16 mouse cellular contexts compared by ENCODE assay signal in genomic region chr5:67312522-67312851, GRCm38 (mm10).
"Had no signal": no experiment of that assay in that cellular context is flagged by ENCODE, and none has a peak within 500 bp of the region (broad histone marks: within the 10 kb centered on the region; RNA-seq: fewer than 3 reads in every experiment).

No protein-coding gene starts in this region.

- H3K9ac ChIP-seq: liver, postnatal 0 days; lung, embryonic 15.5 days; midbrain, embryonic 12.5 days; neural tube, embryonic 12.5 days; stomach, embryonic 15.5 days had no signal

- ATAC-seq: liver, postnatal 0 days; lung, postnatal 0 days had no signal

- DNase-seq: liver, postnatal 0 days; lung, adult 2 months; lung, postnatal 14 days; lung, postnatal 36 days; right cerebral cortex, postnatal 14 days; thymus, adult 2 months; thymus, postnatal 25 days; thymus, postnatal 4 days had no signal

- H3K27me3 ChIP-seq: lung, embryonic 15.5 days; megakaryocyte, embryonic 14.5 days; midbrain, embryonic 12.5 days; neural tube, embryonic 12.5 days; stomach, embryonic 15.5 days had no signal

- H3K4me2 ChIP-seq: lung, embryonic 15.5 days; midbrain, embryonic 12.5 days; neural tube, embryonic 12.5 days; stomach, embryonic 15.5 days had no signal

- H3K4me1 ChIP-seq: stomach, embryonic 15.5 days had no signal

- H3K9me3 ChIP-seq: lung, embryonic 15.5 days; megakaryocyte, embryonic 14.5 days; midbrain, embryonic 12.5 days; neural tube, embryonic 12.5 days; stomach, embryonic 15.5 days had no signal

- H3K27ac ChIP-seq: lung, embryonic 15.5 days; macrophage; midbrain, embryonic 12.5 days; neural tube, embryonic 12.5 days; stomach, embryonic 15.5 days; stomach, postnatal 0 days had no signal

- H3K4me3 ChIP-seq: lung, embryonic 15.5 days; megakaryocyte, embryonic 14.5 days; midbrain, embryonic 12.5 days; neural tube, embryonic 12.5 days; stomach, embryonic 15.5 days had no signal
